Mouse (Mus musculus) embryo, embryonic 10.5 days (tissue): ENCODE results near the gene Cfb.
"Not testable (repeated sequence)": the region's sequence is repeated elsewhere in the genome, so short reads cannot be mapped to it uniquely, and the experiment has no call there.

Experiments
- DNase-seq: peaks from one replicate; pipeline ENCODE4 v3.0.0-alpha.2; 2015; ENCODE audit warnings: low spot score

Cfb gene

DNA sequence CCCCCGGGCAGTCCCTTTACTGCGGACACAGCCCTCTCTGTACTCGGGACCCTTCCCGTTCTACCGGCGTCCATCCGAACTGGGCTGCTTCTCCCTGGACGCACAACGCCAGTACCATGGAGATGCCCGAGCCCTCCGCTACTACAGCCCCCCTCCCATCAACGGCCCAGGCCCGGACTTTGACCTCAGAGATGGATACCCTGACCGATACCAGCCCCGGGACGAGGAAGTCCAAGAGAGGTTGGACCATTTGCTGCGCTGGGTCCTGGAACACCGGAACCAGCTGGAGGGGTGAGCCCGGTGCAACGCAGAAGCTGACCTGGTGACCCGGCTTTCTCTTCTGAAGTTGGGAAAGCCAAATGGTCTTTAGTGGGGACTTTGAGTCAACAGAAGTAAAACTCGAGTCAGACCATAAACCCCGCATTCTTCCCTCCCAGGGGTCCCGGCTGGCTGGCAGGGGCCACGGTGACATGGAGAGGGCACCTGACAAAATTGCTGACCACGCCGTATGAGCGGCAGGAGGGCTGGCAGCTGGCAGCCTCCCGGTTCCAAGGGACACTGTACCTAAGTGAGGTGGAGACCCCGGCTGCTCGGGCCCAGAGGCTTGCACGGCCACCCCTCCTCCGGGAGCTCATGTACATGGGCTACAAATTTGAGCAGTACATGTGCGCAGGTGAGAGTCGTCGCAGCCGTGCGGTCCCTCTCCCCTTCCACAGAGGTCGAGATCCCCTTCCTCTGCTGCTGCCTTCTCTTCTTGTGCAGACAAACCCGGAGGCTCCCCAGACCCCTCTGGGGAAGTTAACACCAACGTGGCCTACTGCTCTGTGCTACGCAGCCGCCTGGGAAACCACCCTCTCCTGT is 24.6 kb downstream of the Cfb start:
- no peak for DNase-seq

GRCm38 (mm10) chr17:34836856-34837221 is 25.5 kb downstream of the Cfb start, which contains the start of the genes Stk19 and Dxo:
Gene Stk19 (minus strand): TSS chr17:34836945.
Gene Dxo (plus strand): TSS chr17:34837019.
- peak; percentile 98 for DNase-seq

GRCm38 (mm10) chr17:34836155-34836855 is 26.0 kb downstream of the Cfb start:
- no peak for DNase-seq

- not testable (repeated sequence) for DNase-seq
These were observed 31.5 kb downstream of the Cfb start for GRCm38 (mm10) chr17:34830776-34831175.

DNA sequence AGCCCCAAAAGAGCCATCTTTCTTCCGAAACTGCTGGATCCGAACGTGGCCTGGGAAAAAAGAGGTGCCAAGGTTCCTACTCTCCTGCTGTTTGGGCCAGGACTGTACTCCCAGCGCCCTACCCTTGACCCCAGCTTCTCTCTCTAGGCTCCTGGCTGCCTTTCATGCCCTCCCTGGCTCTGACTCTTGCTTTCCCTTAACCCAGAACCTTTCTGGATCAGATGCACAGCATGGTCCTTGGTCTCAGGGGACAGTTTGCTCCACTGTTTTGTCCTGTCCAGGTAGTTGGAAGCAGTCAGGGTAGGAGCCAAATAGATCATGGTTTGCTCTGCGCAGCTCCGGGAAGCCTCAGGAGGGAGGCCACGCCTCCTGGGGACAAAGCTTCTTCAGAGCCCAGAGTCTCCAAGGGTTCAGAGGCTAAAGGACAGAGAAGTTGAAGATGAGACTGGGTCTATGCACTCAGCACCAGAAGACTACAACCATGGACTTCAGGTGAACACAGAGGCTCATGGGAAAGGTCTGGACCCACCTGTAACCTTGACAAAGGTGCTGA is 47.4 kb downstream of the Cfb start:
- no peak for DNase-seq

DNA sequence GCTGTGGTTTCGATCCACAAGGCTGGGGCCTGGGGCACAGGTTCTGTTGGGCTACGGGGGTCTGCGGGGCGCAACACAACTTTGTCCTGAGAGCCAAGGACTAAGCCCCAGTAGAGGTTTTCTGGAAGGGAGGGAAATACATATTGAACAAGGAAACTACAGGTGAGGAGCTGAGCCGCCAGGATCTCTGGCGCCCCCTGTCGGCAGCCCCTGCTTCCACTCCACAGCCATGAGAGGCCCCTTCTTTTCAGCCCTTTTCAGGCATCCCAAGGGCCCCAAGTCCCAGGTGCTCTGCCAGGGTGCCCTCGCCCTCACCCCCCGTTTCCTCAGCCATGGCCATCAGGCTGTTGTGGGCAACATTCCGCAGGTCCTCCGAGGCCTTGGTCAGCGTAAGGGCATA is 48.6 kb downstream of the Cfb start:
- peak; percentile 5 for DNase-seq

DNA sequence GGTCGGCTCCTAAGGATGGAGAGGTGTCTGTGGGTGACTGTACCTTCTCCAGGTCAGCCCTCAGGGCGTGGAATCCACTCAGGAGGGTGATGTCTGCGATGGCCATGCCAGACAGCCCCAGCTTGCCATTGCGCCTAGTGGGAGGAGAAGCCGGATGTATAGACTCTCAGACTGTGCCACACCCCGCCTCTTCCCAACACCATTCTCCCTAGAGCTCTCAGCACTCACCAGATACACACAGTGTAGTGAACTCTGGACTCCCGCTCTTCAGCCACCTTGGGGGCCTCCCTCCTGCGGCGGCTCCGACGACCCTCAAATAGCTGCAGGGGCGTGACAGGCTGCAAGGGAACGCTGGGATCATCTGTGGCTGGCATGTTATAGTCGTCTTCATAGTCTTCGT is 51.0 kb downstream of the Cfb start:
- no peak for DNase-seq

DNA sequence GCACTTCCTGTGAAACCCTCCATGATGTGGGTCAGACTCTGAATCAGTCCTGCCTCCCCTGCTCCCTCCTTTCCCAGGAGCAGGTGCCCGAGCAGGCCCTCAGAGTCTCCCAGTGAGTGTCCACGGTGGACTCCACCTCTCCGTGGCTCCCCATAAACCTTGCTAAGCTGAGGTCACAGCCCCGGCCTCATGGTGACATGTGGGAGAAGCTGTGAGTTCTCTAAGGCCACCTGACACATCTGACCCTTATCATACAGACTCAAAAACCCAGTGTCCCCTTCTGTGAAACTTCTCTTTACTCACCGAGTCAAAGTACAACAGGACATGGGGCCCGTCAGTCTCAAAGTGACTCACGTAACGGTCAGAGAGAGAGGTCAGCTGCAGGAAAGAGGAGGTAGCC is 51.5 kb downstream of the Cfb start:
- DNase-seq: not testable (repeated sequence)

DNA sequence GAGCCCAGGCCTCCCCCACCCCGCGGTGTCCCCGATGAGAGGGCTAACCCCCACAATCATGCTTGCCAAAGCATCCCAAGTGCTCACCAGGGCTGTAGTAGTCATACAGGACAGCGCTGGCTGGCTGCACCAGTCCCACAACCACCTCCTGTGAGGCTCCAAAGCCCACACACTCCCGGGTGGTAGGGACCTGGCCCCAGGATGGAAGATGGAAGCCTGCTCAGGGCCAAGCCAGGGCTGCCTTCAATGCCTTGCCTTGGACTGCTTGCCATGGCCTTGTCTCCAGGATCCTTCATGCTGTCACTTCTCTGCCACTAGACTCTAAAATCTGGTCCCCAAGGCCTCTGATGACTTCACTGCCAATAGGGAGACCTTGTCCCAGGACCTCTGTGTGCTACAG is 51.9 kb downstream of the Cfb start:
- DNase-seq: not testable (repeated sequence)

GRCm38 (mm10) chr17:34808599-34809205 is 53.6 kb downstream of the Cfb start:
- DNase-seq: no peak

- DNase-seq: no peak
These were observed 55.1 kb downstream of the Cfb start for GRCm38 (mm10) chr17:34807176-34807575.
